Mouse (Mus musculus) E14TG2a.4 (cell line): ENCODE results near the gene N4bp3.

ENCODE experiments used
- H3K27me3 ChIP-seq: 2 replicates; pipeline ENCODE4 v1.6.1; 2014; ENCODE audit warnings: low read length, control low read depth; ENCODE audit not compliant: insufficient read depth
- H3K36me3 ChIP-seq: 2 replicates; pipeline ENCODE4 v1.6.1; 2014; ENCODE audit warnings: low read length, control low read depth; ENCODE audit not compliant: insufficient read depth
- H3K4me1 ChIP-seq: replicated peaks from 2 replicates; pipeline ENCODE4 v1.6.1; 2014; ENCODE audit warnings: low read depth, low read length, control low read depth
- H3K4me3 ChIP-seq: replicated peaks from 2 replicates; pipeline ENCODE4 v1.5.1; 2014; ENCODE audit warnings: mild to moderate bottlenecking, low read length
- H3K9me3 ChIP-seq: 2 replicates; pipeline ENCODE4 v1.6.1; 2014; ENCODE audit warnings: low read length, control low read depth
- CTCF ChIP-seq: conservative IDR thresholded peaks from 2 replicates; pipeline ENCODE4 v1.5.1; 2014; ENCODE audit warnings: low read length
- NANOG ChIP-seq: IDR thresholded peaks from 2 replicates; pipeline ENCODE4 v1.6.1; 2014; ENCODE audit warnings: borderline replicate concordance, low read length, mixed read lengths
- POU5F1 ChIP-seq: IDR thresholded peaks from 2 replicates; pipeline ENCODE4 v1.6.1; 2014; ENCODE audit warnings: low read length, borderline replicate concordance

The N4bp3 gene

DNA sequence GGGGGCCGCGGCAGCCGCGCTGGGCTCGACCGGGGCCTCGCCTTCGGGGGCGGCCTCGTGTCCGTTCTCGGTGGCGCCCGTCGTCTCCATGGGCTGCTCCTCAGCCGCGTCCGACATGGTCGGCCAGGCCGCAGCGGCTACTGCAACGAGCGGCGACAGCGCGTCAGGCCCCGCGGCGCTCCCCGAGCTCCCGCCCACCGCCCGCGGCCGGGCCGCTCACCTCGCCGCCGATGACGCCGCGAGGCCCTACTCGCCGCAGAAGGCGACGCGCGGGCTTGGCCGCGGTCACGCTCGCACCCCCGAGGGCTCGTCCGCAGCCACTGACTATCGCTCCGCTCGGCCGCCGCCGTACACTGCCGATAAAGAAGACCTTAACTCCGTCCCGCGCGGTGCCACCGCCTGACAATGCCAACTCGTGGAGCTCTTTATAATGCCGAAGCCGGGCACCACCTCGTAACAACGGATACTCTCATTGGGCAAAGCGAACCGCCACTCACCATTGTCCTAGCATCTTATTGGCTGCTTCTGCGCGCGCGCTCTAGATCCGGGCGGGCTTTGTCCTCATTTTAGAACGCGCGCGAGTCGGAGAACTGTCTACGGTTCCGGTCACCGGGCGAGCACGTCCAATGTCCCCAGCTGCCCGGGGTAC lies 44.1 kb downstream of the N4bp3 start, which contains the start of gene Hnrnpab:
Gene Hnrnpab (minus strand): TSS at position 401 of the 649 bp plus-strand sequence.
- H3K9me3 ChIP-seq = no peaks in the 10 kb centered on the region
- H3K27me3 ChIP-seq = no peaks in the 10 kb centered on the region
- TF ChIP-seq NANOG = no peak
- no peak for TF ChIP-seq CTCF
- no peak for TF ChIP-seq POU5F1

DNA sequence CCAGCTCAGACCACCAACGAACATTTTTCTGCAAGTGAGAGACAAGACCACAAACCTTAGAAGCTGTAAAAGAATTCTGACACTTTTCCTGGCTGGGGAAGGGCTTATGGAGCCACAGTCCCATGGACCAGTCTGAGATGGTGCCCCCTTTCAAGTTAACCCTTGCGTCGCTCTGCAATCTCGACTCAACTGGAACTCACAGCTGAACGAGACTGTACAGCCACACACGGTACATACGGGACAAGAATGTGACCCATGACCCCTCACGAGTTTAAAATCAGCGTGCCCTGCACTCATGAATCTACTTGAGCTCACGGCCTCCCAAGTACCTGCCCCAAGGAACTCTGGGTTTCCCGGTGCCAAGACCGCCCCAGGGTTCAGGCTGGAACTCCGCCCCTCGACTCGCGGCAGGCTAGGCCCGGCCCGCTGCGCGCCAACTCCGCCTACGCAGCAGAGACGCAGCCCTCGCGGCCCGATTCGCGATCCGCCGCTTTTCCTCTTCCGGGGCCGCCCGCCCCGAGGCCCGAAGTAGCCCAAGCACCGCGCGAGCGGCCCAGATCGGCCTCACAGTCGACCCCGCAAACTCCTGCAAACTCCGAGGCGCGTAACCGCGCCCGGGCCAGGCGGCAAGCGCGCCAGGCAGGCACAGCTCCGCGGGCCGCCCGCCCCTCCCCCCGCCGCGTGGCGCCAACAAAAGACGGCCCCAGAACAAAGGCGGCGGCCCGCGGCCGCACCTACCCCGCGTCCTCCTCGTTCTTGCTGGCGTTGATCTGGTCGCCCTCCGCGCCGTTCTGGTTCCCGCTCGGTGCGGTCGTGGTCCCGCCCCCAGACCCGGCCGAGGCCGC lies 44.8 kb downstream of the N4bp3 start:
- H3K4me1 ChIP-seq = peaks cover 66% of the 10 kb centered on the region
- peak overlapping the region; percentile 96 for H3K4me3 ChIP-seq
- TF ChIP-seq CTCF (no peak), NANOG (no peak), POU5F1 (no peak)

More for the DNA sequence above, 44.1 kb downstream of the N4bp3 start, which contains the start of gene Hnrnpab:
- Histone ChIP-seq H3K4me1 (peaks cover 59% of the 10 kb centered on the region), H3K36me3 (peaks cover 42% of the 10 kb centered on the region), H3K4me3 (peak within 1 kb of the TSS; percentile 96)

DNA sequence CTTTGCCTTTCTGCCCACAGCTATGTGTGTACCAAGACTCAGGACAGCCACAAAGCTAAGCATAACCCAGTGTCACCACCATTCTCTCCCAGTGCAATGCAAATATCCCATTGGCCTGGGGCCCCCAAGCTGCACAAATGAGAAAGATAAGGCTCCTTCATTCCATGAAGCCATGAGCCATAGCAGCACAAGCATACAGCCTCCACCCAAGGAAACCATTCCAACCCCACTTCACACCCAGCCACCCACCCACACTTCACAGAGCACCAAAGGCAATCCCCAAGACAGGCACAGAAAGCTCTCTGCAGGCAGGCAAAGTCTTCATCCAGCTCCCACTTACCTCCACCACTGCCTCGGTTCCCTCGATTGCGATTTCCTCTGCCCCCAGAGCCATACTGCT lies 48.4 kb downstream of the N4bp3 start:
- no peaks in the 10 kb centered on the region for H3K27me3 ChIP-seq
- peaks cover 82% of the 10 kb centered on the region for H3K4me1 ChIP-seq
- TF ChIP-seq POU5F1 = no peak
- TF ChIP-seq NANOG = no peak
- no peak for TF ChIP-seq CTCF
- peaks cover 85% of the 10 kb centered on the region for H3K36me3 ChIP-seq
- peak overlapping the region; percentile 96 for H3K4me3 ChIP-seq
- H3K9me3 ChIP-seq = no peaks in the 10 kb centered on the region

More for the DNA sequence above, 44.8 kb downstream of the N4bp3 start:
- peaks cover 49% of the 10 kb centered on the region for H3K36me3 ChIP-seq
- no peaks in the 10 kb centered on the region for H3K27me3 ChIP-seq
- H3K9me3 ChIP-seq = no peaks in the 10 kb centered on the region

DNA sequence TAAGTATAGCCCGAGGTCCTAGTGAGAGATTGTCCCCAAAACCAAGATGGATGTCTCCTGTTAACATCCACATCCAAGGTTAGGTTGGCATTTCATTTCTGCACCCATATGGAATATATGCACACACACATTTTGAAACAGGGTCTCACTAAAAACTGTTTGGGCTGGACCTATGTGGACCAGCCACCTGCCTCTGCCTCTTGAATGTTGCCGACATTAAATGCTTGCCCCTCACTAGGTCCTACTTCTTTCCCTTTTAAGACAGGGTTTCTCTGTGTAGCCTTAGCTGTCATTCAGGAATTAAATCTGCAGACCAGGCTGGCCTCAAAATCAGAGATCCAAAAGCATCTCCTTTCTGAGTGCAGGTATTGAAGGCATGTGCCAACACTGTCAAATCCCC lies 53.1 kb downstream of the N4bp3 start:
- Histone ChIP-seq H3K27me3 (no peaks in the 10 kb centered on the region), H3K4me3 (no peak overlapping the region), H3K4me1 (peaks cover 78% of the 10 kb centered on the region), H3K36me3 (peaks cover 100% of the 10 kb centered on the region), H3K9me3 (no peaks in the 10 kb centered on the region)
- TF ChIP-seq POU5F1 (no peak), CTCF (no peak), NANOG (no peak)

DNA sequence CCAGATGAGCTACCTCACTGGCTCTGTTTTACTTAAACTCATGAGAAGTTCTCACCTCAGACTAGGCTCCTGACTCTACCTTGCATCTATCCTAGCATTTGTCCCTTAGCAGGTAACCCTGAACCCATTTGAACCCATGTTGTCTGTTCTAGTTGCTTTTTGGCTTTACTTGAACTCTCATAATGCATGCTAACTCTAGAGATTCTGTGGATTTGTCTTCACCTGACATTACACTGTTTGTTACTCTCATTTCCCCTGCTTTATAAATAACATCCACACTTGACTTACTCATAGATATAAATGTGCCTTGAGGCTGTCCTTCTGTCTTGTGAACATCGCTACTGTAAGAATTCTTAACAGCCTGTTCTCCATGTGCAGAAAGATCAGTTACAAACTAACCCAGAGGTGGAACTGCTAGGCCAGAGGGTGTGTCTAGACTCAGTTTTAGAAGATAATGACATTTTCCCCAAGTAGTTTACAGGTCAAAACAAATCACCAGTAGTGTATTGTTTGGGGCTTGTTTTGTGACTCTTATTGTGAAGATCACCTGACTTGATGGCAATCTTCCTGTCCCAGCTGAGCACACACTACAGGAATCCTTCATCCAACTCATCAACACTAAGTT lies 55.1 kb downstream of the N4bp3 start:
- no peaks in the 10 kb centered on the region for H3K9me3 ChIP-seq
- H3K4me3 ChIP-seq = no peak overlapping the region
- peaks cover 100% of the 10 kb centered on the region for H3K36me3 ChIP-seq
- TF ChIP-seq POU5F1 (no peak), NANOG (no peak)
- no peaks in the 10 kb centered on the region for H3K27me3 ChIP-seq
- H3K4me1 ChIP-seq = peaks cover 74% of the 10 kb centered on the region

DNA sequence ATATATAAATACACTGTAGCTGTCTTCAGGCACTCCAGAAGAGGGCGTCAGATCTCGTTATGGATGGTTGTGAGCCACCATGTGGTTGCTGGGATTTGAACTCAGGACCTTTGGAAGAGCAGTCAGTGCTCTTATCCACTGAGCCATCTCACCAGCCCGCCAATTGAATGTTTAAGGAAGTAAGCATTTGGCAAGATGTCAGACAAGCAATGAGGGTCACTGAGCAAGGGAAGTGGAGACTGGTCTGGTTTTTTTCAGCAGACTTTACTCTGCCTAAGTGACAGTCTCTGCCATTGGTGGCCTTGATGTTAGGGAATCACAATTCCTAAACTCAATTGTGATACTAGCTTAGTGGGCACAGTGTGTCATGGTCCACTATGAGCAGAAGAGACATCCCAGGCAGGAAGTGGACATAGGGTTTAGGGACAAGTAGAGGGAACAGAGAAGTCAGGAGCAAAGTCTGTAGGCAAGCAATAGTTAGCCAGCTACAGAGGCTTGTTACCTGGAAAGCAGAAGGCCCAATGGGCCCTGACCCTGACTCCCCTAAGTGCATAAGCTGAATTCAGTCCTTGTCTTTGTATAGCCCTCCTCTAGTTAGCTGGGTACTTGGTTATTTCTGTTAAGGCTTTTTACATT lies 55.8 kb downstream of the N4bp3 start:
- H3K4me1 ChIP-seq = peaks cover 68% of the 10 kb centered on the region
- H3K27me3 ChIP-seq = no peaks in the 10 kb centered on the region
- H3K4me3 ChIP-seq = no peak overlapping the region
- no peaks in the 10 kb centered on the region for H3K9me3 ChIP-seq
- no peak for TF ChIP-seq NANOG
- TF ChIP-seq POU5F1 = no peak
- no peak for TF ChIP-seq CTCF
- peaks cover 100% of the 10 kb centered on the region for H3K36me3 ChIP-seq

DNA sequence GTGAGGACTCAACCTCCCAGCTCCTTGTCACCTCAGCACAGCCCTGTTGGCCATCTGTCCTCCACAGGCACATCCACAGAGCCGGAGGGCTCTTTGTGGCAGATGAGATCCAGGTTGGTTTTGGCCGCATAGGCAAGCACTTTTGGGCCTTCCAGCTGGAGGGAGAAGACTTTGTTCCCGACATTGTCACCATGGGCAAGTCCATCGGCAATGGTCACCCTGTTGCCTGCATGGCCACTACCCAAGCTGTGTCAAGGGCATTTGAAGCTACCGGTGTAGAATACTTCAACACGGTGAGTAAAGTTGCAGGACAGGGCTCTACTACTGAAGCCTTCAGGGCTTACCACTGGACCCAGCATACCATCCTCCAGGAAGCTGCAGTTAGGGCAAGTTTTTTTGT lies 56.8 kb downstream of the N4bp3 start:
- no peak for TF ChIP-seq NANOG
- TF ChIP-seq POU5F1 = no peak
- TF ChIP-seq CTCF = no peak
- H3K4me1 ChIP-seq = peaks cover 59% of the 10 kb centered on the region
- no peaks in the 10 kb centered on the region for H3K9me3 ChIP-seq
- no peaks in the 10 kb centered on the region for H3K27me3 ChIP-seq
- peaks cover 100% of the 10 kb centered on the region for H3K36me3 ChIP-seq
- H3K4me3 ChIP-seq = no peak overlapping the region

DNA sequence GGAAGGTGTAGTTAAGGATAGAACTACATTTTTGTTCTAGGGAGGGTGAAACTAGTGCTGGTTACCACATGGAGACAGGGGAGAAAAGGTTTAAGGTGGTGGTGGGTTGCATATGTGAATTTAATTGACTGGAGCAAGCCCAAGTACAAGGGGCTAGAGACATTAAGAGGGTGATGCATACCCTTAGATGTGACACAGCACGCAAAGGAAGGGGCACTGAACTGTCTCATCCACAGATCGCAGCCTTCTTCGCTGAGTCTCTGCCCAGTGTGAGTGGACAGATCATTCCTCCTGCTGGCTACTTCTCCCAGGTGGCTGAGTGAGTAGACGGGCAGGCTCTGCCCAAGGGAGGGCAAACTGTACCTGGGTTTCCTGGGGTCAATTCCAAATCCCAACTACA lies 57.3 kb downstream of the N4bp3 start:
- H3K9me3 ChIP-seq = no peaks in the 10 kb centered on the region
- TF ChIP-seq CTCF (no peak), NANOG (no peak), POU5F1 (no peak)
- no peak overlapping the region for H3K4me3 ChIP-seq
- no peaks in the 10 kb centered on the region for H3K27me3 ChIP-seq
- H3K36me3 ChIP-seq = peaks cover 100% of the 10 kb centered on the region
- peaks cover 54% of the 10 kb centered on the region for H3K4me1 ChIP-seq
